In genomic region chr10:99519479-99519878, GRCm38 (mm10) we compare ENCODE assay signal across 11 mouse cellular contexts.
DNase-seq lines count a peak whose midpoint lies in the region; ATAC-seq lines count a peak whose summit lies in the region.
"Had no signal": no experiment of that assay in that cellular context is flagged by ENCODE, and none has a peak within 500 bp of the region (broad histone marks: within the 10 kb centered on the region; RNA-seq: fewer than 3 reads in every experiment).

No protein-coding gene starts in this region.

- no peak overlapping the region for H3K4me3 ChIP-seq in kidney, embryonic 15.5 days (replicated peaks)
- no peak overlapping the region for H3K4me3 ChIP-seq in embryonic facial prominence, embryonic 10.5 days
- no peak overlapping the region for H3K4me3 ChIP-seq in limb, embryonic 10.5 days

- no peaks in the 10 kb centered on the region for H3K9me3 ChIP-seq in kidney, embryonic 15.5 days (replicated peaks)
- no peaks in the 10 kb centered on the region for H3K9me3 ChIP-seq in embryonic facial prominence, embryonic 10.5 days
- H3K9me3 ChIP-seq in limb, embryonic 10.5 days (replicated peaks): no peaks in the 10 kb centered on the region

- no peak for DNase-seq in kidney, postnatal 14 days
- DNase-seq in embryo, embryonic 10.5 days (ENCODE audit: low spot score): peak; percentile 66
- no peak for DNase-seq in embryonic facial prominence, embryonic 10.5 days (ENCODE audit: low spot score)
- no peak for DNase-seq in limb, embryonic 10.5 days (ENCODE audit: low spot score)
- DNase-seq: cerebellum, postnatal 36 days; lung, postnatal 36 days had no signal

- no peaks in the 10 kb centered on the region for H3K36me3 ChIP-seq in kidney, embryonic 15.5 days
- H3K36me3 ChIP-seq in embryonic facial prominence, embryonic 10.5 days (replicated peaks): no peaks in the 10 kb centered on the region
- no peaks in the 10 kb centered on the region for H3K36me3 ChIP-seq in limb, embryonic 10.5 days

- no peak overlapping the region for H3K27ac ChIP-seq in kidney, embryonic 15.5 days
- H3K27ac ChIP-seq in embryonic facial prominence, embryonic 10.5 days (replicated peaks): peak overlapping the region; percentile 35; the same call in 1 of the 2 replicates
- H3K27ac ChIP-seq in limb, embryonic 10.5 days: peak overlapping the region; percentile 30; the same call in 1 of the 2 replicates

- H3K4me1 ChIP-seq in kidney, embryonic 15.5 days: peaks cover 19% of the 10 kb centered on the region
- H3K4me1 ChIP-seq in embryonic facial prominence, embryonic 10.5 days: peaks cover 21% of the 10 kb centered on the region
- peaks cover 17% of the 10 kb centered on the region for H3K4me1 ChIP-seq in limb, embryonic 10.5 days

- H3K9ac ChIP-seq in kidney, embryonic 15.5 days: no peak overlapping the region

- 17% methylated on average over 4 of the region's 4 CpGs for WGBS in kidney, embryonic 15.5 days
- WGBS in embryonic facial prominence, embryonic 10.5 days: 28% methylated on average over 4 of the region's 4 CpGs
- WGBS in limb, embryonic 10.5 days: 31% methylated on average over 4 of the region's 4 CpGs

- no peak overlapping the region for H3K4me2 ChIP-seq in kidney, embryonic 15.5 days
- H3K4me2 ChIP-seq: liver, embryonic 11.5 days had no signal

- no peaks in the 10 kb centered on the region for H3K27me3 ChIP-seq in kidney, embryonic 15.5 days
- H3K27me3 ChIP-seq in embryonic facial prominence, embryonic 10.5 days (replicated peaks; ENCODE audit: low read depth, poor library complexity, severe bottlenecking): no peaks in the 10 kb centered on the region
- H3K27me3 ChIP-seq in limb, embryonic 10.5 days (ENCODE audit: low read depth, poor library complexity, severe bottlenecking): no peaks in the 10 kb centered on the region

- ATAC-seq in kidney, embryonic 15.5 days (replicated peaks; ENCODE audit: low FRiP score): 0 out of 2 replicates have a peak, but pooled peaks have one; percentile 46
- ATAC-seq in erythroblast, adult 5-6 weeks (replicated peaks; ENCODE audit: low FRiP score, poor library complexity, severe bottlenecking): no peak
- no peak for ATAC-seq in erythroid progenitor cell, adult 5-6 weeks (replicated peaks; ENCODE audit: low FRiP score, poor library complexity, severe bottlenecking)
- ATAC-seq: forebrain, embryonic 16.5 days had no signal
